Mouse (Mus musculus) cerebellum, adult 2 months (tissue): ENCODE results near the gene Olfr518. TPM values are rescaled to one million over a fixed set of nuclear protein-coding genes. Genes with fewer than 3 reads are reported as not detected.

Source experiments
- DNase-seq, 2 experiments: peaks; one replicate each; pipeline ENCODE4 v3.0.0; 2021
- H3K27ac ChIP-seq: fragments of 200-500 bp; 2 replicates; pipeline ENCODE4 v1.5.1; 2012; ENCODE audit warnings: low read length, control low read depth, inconsistent platforms; ENCODE audit not compliant: insufficient read depth
- H3K27me3 ChIP-seq: fragments of 200-500 bp; 2 replicates; pipeline ENCODE4 v1.6.1; 2012; ENCODE audit warnings: inconsistent platforms, mild to moderate bottlenecking, low read length, moderate library complexity; ENCODE audit not compliant: control insufficient read depth, insufficient read depth
- H3K4me1 ChIP-seq: fragments of 200-500 bp; 2 replicates; pipeline ENCODE4 v1.6.1; 2011; ENCODE audit warnings: low read length; ENCODE audit not compliant: control insufficient read depth, insufficient read depth
- H3K4me3 ChIP-seq: fragments of 200-500 bp; replicated peaks from 2 replicates; pipeline ENCODE3; 2011; ENCODE audit warnings: mild to moderate bottlenecking, low read depth, low read length, control low read depth; ENCODE audit not compliant: insufficient read depth
- CTCF ChIP-seq: fragments of 200-500 bp; IDR thresholded peaks from 2 replicates; pipeline ENCODE4 v1.5.1; 2011; ENCODE audit warnings: low read depth, mild to moderate bottlenecking, control low read depth, low read length, moderate library complexity, borderline replicate concordance; ENCODE audit not compliant: insufficient read depth
- POLR2A ChIP-seq: fragments of 200-500 bp; IDR thresholded peaks from 2 replicates; pipeline ENCODE4 v1.6.1; 2011; ENCODE audit warnings: low read length, control low read depth, borderline replicate concordance; ENCODE audit not compliant: insufficient read depth
- WGBS: fragments of 180-500 bp; shearing (Covaris S2); methylation state at CpG from one replicate; pipeline ENCODE4 v1.1.7; 2018; 5-methylcytosine and 5-hydroxymethylcytosine counted together
- polyA plus RNA-seq: library from polyadenylated mRNA; depleted of rRNA; stranded (reverse); fragments of >200 nt; gene quantifications from 2 replicates; pipeline ENCODE4 v1.2.3, GENCODE M21; 2012; rRNA removed

The Olfr518 gene
- polyA plus RNA-seq, 1 experiment = not detected

GRCm38 (mm10) chr7:108872279-108872678 is 12.5 kb downstream of the Olfr518 start, which contains the start of gene Olfr517:
Olfr517 (minus strand) TSS chr7:108872379.
- no peak for DNase-seq
- Histone ChIP-seq H3K27me3 (no peaks in the 10 kb centered on the region), H3K4me3 (no peak within 1 kb of the TSS), H3K4me1 (no peaks in the 10 kb centered on the region), H3K27ac (no peak within 1 kb of the TSS)
- no peak for TF ChIP-seq POLR2A
- TF ChIP-seq CTCF = no peak
- 59% methylated on average over 2 of the region's 2 CpGs for WGBS

GRCm38 (mm10) chr7:108850429-108850828 is 34.4 kb downstream of the Olfr518 start, which contains the start of gene Olfr516:
Olfr516 (minus strand) TSS chr7:108850529.
- Histone ChIP-seq H3K4me3 (no peak within 1 kb of the TSS), H3K27ac (no peak within 1 kb of the TSS), H3K27me3 (no peaks in the 10 kb centered on the region), H3K4me1 (no peaks in the 10 kb centered on the region)
- TF ChIP-seq POLR2A (no peak), CTCF (no peak)
- no peak for DNase-seq
- 86% methylated on average over 2 of the region's 2 CpGs for WGBS

Other genes starting within 250 kb of the Olfr518 start
- not detected in 2 replicates for gene Olfr509, start 233.1 kb downstream of the Olfr518 start, polyA plus RNA-seq
- gene Olfr510, start 218.6 kb downstream of the Olfr518 start, polyA plus RNA-seq = not detected in 2 replicates
- not detected in 2 replicates for gene Olfr512, start 171.7 kb downstream of the Olfr518 start, polyA plus RNA-seq
- gene Olfr513, start 134.0 kb downstream of the Olfr518 start, polyA plus RNA-seq = not detected in 2 replicates
- gene Olfr514, start 59.0 kb downstream of the Olfr518 start, polyA plus RNA-seq = not detected in 2 replicates
- gene Olfr516, start 34.5 kb downstream of the Olfr518 start, polyA plus RNA-seq = not detected in 2 replicates
- not detected in 2 replicates for gene Olfr517, start 12.6 kb downstream of the Olfr518 start, polyA plus RNA-seq
- gene Olfr519, start 9.4 kb upstream of the Olfr518 start, polyA plus RNA-seq = not detected in 2 replicates
- gene Nlrp10, start 45.2 kb upstream of the Olfr518 start, polyA plus RNA-seq = 0.82 and 1.1 TPM in 2 replicates
- gene Eif3f, start 49.4 kb upstream of the Olfr518 start, polyA plus RNA-seq = 92.2 and 96.9 TPM in 2 replicates
- gene Tub, start 65.3 kb upstream of the Olfr518 start, polyA plus RNA-seq = 75.4 and 79.6 TPM in 2 replicates
- gene Ric3, start 198.3 kb upstream of the Olfr518 start, polyA plus RNA-seq = 61.6 and 66.0 TPM in 2 replicates